Mouse (Mus musculus) CH12.LX (cell line): ENCODE measurements around the gene Polk.

ENCODE experiments used
- CTCF ChIP-seq, 2 experiments: IDR thresholded peaks in 1 of 2; conservative IDR thresholded peaks in 1 of 2; 2 replicates each; pipeline ENCODE4 v1.5.1; 2011 to 2012; ENCODE audit warnings: low read depth in 2 of 2, low read length in 2 of 2, improper control_type of control experiment in 1 of 2, inconsistent platforms in 1 of 2, mild to moderate bottlenecking in 1 of 2, moderate library complexity in 1 of 2
- EP300 ChIP-seq: IDR thresholded peaks from 2 replicates; pipeline ENCODE4 v1.6.1; 2011; ENCODE audit warnings: low read length, improper control_type of control experiment
- ETS1 ChIP-seq: conservative IDR thresholded peaks from 2 replicates; pipeline ENCODE4 v1.6.1; 2012; ENCODE audit warnings: low read depth, mild to moderate bottlenecking, inconsistent platforms, low read length, improper control_type of control experiment, moderate library complexity
- HCFC1 ChIP-seq: IDR thresholded peaks from 2 replicates; pipeline ENCODE4 v1.6.1; 2012; ENCODE audit warnings: low read depth, mild to moderate bottlenecking, inconsistent platforms, low read length, improper control_type of control experiment
- JUN ChIP-seq: IDR thresholded peaks from 2 replicates; pipeline ENCODE4 v1.6.1; 2011; ENCODE audit warnings: low read depth, mild to moderate bottlenecking, low read length, improper control_type of control experiment, moderate library complexity; ENCODE audit not compliant: insufficient read depth
- JUND ChIP-seq: conservative IDR thresholded peaks from 2 replicates; pipeline ENCODE4 v1.6.1; 2011; ENCODE audit warnings: low read depth, low read length, improper control_type of control experiment
- MXI1 ChIP-seq: IDR thresholded peaks from 2 replicates; pipeline ENCODE4 v1.6.1; 2011; ENCODE audit warnings: mild to moderate bottlenecking, low read depth, low read length, improper control_type of control experiment
- POLR2A ChIP-seq: IDR thresholded peaks from 2 replicates; pipeline ENCODE4 v1.6.1; 2011; ENCODE audit warnings: low read depth, mild to moderate bottlenecking, improper control_type of control experiment, low read length
- SMC3 ChIP-seq: IDR thresholded peaks from 2 replicates; pipeline ENCODE4 v1.6.1; 2011; ENCODE audit warnings: low read depth, low read length, improper control_type of control experiment
- TBP ChIP-seq: conservative IDR thresholded peaks from 2 replicates; pipeline ENCODE4 v1.6.1; 2011; ENCODE audit warnings: low read depth, low read length, improper control_type of control experiment
- USF1 ChIP-seq: IDR thresholded peaks from 2 replicates; pipeline ENCODE4 v1.6.1; 2014; ENCODE audit warnings: low read depth, mild to moderate bottlenecking, inconsistent platforms, low read length, improper control_type of control experiment
- ZNF384 ChIP-seq: IDR thresholded peaks from 2 replicates; pipeline ENCODE4 v1.6.1; 2012; ENCODE audit warnings: low read depth, low read length, improper control_type of control experiment, inconsistent platforms

DNA sequence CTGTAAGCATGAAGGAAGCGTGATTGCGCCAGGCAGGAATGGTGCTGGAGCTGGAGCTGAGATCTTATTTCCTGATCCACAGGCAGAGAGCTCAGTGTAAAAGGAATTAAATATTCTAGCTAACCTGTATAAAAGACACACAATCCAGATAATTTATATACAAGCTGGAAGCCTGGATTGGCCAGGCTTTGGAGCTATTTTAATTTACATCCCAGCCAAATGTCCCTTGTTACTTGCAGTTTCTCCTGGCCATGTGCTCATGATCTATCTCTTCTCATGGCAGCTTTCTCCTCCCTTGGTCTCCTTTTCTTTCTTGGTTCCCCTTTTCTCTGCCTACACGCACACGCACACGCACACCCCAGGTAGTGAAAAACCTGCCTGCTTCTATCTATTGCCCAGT lies 44.2 kb upstream of the Polk start:
- no peak for TF ChIP-seq SMC3
- no peak for TF ChIP-seq EP300
- TF ChIP-seq HCFC1 = no peak
- TF ChIP-seq CTCF (conservative IDR thresholded peaks at IDR 0.05 in 1 of 2, IDR thresholded peaks at IDR 0.05 in 1 of 2; ENCODE audit: low read depth in 2 of 2, low read length in 2 of 2) = no peak
- TF ChIP-seq ETS1 = no peak
- TF ChIP-seq JUND = no peak
- no peak for TF ChIP-seq USF1
- TF ChIP-seq MXI1 = no peak
- no peak for TF ChIP-seq ZNF384
- no peak for TF ChIP-seq JUN
- no peak for TF ChIP-seq TBP
- TF ChIP-seq POLR2A = no peak
